Mouse (Mus musculus) 3134 (cell line): ENCODE results near the gene Pigl.
A peak's percentile ranks its signal among the peaks of the same experiment; 100 is the strongest.

Experiments used
- DNase-seq: peaks from one replicate; pipeline ENCODE4 v3.0.0-alpha.2; 2011; ENCODE audit warnings: low spot score; ENCODE audit not compliant: insufficient read length; ENCODE audit errors: extremely low read depth

Pigl gene

DNA sequence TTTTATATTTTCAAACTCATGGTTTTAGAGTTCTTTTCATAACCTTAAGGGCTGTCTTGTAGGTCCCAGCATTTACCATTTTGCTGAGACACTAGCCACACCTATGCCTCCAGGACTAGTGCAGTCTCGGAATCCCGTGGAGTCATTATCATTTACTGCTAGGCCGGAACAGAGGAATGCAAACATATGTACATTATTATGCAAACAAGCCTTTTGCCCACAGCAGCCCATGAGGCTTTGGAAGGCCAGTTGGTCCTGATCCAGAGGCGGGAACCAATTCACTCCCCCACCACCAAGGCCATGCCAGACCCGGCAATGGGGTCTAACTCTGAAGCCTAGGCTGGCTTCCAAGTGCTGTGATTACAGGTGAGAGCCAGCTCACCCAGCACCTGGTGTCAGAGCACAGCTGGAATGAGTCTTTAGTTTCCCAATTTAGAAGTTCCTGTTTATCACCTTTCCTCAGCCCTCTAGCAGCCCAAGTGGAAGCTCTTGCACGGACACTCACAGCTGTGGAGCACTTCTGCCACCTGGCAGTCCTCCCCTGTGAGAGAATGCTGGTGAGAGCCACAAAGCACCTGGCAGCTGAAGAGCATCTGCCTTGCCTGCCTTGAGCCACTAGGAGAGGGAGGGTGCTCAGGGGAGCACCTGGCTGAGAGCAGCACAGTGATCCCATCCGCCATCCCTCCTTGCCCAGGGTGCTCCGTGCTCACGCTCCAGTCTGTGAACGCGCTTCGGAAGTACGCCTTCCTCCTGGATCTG is 53.4 kb downstream of the Pigl start:
- no peak for DNase-seq

- DNase-seq: no peak
These were observed 54.3 kb downstream of the Pigl start for GRCm38 (mm10) chr11:62512529-62513080.

- no peak for DNase-seq
These were observed 55.1 kb downstream of the Pigl start for GRCm38 (mm10) chr11:62513311-62513710.

DNA sequence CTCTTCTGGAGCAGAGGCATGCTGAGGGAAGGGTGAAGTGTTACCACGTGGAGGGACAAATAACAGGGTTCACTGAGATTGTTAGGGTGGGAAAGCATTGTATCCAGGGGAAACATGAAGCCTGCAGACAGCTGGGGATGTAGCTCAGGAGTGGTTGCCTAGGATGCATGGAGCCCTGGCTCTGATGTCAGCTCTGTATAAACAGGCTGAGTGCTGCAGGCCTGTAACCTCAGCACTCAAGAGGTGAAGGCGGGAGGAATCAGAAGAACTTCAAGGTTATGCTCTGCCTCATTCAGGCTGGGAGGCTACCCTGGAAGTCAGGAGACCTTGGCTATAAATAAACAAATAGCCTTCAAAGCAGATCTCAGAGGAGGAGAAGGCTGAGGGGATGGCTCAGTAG is 60.7 kb downstream of the Pigl start:
- DNase-seq: no peak

DNA sequence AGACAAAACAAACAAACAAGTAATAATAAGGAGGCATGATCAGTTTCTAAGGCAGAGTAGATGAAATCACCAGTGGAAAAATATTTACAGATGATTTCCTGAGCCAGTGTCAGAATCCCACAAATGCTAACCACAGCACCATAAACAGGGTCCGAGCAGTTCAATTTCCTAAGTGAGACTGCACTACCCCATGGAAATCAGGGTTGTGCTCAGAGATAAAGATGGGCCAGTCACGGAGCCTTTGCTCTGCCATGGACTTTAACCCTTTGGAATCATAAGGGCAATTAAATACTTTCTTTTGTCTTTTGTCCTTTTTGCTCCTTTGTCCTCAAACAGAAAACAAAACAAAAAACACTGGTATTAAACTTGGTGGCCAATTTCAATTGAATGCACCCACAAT is 64.0 kb downstream of the Pigl start:
- no peak for DNase-seq

- no peak for DNase-seq
These were observed 78.8 kb downstream of the Pigl start for GRCm38 (mm10) chr11:62537089-62537488.

GRCm38 (mm10) chr11:62537590-62537989 is 79.3 kb downstream of the Pigl start:
- no peak for DNase-seq

GRCm38 (mm10) chr11:62538321-62539088 is 80.2 kb downstream of the Pigl start:
- DNase-seq: peak; percentile 79

GRCm38 (mm10) chr11:62539089-62539890 is 81.0 kb downstream of the Pigl start, which contains the start of gene Cenpv:
Gene Cenpv (minus strand): TSS chr11:62539261.
- peak; percentile 88 for DNase-seq

DNA sequence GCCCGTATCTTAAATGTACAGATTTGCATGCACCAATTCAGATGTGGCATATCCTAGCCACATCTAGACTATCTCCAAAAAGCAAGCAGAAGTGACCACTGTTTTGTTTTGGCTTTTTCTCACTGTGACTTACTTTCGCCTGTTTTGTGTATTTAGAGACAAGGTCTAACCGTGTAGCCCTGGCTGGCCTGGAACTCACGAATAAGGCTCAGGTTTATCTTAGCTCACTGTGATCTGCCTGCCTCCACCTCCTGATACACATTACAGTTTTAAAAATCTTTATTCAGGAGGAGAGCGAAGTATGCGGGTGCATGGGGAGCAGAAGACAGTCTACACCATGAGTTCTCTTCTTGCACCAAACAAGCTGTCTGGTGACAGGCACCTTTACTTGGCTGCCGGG is 81.9 kb downstream of the Pigl start:
- DNase-seq: no peak

GRCm38 (mm10) chr11:62540969-62541368 is 82.7 kb downstream of the Pigl start:
- DNase-seq: no peak

- no peak for DNase-seq
These were observed 83.3 kb downstream of the Pigl start for GRCm38 (mm10) chr11:62541581-62541980.

DNA sequence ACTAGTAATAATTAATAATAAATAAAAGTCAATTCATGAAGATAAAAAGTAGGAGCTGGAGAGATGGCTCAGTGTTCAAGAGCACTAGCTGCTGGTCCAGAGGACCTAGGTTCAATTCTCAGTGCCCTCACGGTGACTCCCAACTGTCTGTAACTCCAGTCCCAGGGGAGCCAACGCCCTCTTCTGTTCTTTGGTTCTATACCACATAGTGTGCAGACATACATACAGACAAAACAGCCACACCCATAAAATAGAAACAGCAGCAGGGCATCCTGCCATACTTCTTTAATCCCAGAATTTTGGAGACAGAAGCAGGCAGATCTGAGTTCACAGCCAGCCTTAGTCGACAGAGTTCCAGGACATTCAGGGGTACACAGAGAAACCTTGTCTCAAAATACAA is 85.7 kb downstream of the Pigl start:
- no peak for DNase-seq

DNA sequence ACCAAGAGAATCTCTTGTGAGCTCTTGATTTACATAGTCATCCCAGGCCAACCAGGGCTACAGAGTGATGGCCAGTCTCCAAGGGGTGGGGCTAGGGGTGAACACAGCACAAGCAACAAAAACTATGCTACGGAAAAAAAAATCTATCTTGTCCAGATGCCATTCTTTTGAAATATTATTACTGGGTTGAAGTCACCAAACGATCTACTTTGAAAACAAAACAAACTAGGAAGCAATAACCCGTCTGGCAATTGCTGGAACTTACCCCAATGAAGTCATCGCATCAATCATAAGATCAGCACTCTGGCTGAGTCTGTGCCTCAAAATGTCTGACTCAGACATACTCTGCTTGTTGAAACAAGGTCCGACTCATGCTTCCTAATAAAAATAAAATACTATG is 91.5 kb downstream of the Pigl start:
- DNase-seq: peak; percentile 78

- DNase-seq: no peak
These were observed 92.0 kb downstream of the Pigl start for GRCm38 (mm10) chr11:62550227-62550685.

DNA sequence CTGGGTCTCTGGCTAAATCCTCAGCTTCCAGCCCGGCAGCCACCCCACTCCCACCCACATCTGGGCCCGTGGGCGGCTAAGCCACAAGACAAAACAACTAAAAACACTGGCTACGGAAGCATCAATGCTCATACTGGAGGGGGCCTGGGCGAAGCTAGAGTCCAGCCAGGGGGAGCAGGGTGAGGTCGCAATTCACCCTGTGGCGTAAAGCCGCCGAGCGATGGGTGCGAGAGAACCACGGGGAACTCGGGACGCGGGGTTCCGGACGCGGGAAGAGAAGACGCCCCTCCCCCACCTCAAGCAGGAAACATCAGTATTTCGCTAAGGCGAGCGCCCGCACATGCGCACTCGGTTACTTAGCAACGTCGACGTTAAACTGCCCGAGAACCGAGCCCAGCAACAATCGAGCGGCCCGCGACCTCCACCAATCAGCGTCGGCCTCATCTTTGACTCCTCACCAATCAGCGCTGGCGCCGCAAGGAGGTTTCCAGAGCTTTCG is 92.5 kb downstream of the Pigl start, which contains the start of gene Ubb:
Gene Ubb, plus strand, starts transcription at position 445 of the 499 bp plus-strand sequence.
- peak; percentile 99 for DNase-seq

DNA sequence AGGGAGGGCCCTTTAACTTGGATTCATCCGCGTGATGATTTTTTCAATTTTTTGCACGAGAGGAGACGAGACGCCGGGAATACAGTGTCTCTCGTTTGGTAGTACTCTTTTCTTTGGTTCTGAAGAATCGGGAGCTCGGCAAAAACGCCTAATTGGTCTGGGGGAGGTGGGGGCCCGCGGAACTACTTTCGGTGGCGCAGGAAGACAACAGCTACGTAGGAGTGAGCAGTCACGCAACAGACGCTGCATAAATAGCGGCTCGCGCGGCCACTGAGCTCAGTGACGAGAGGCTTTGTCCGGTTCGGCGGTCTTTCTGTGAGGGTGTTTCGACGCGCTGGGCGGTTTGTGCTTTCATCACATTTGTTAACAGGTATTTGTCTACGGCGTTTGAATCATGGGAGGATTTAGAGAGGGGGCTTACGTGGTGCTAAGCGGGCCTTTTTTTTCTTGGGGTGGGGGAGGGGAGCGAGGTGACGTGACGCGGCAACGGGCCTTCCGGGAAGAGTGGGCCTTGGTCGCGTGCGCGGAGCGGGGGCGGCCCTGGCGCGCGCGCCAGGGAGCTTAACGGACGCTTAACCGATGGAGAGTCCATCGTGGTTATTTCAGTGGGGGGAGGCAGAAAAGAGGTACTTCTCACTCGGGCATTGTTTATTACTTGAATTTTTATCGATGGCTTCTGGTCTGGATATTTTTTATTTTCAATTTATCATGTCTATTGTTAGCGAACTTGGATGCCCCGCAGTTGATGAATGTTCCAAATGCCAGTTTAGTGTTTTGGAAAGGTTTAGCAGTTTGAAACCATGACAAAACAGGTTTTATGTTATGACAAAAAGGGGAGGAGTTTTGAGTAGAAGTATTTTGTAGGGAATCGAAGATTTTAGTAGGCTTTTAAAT is 93.2 kb downstream of the Pigl start:
- peak; percentile 85 for DNase-seq

GRCm38 (mm10) chr11:62553186-62553585 is 94.9 kb downstream of the Pigl start:
- DNase-seq: no peak

GRCm38 (mm10) chr11:62553633-62554032 is 95.4 kb downstream of the Pigl start:
- DNase-seq: no peak
